Mouse (Mus musculus) brown adipose tissue, adult 24 weeks (tissue): ENCODE measurements around the gene Pnpla8. TPM values are rescaled to one million over a fixed set of nuclear protein-coding genes. Genes with fewer than 3 reads are reported as not detected.
"Not testable (repeated sequence)": the region's sequence is repeated elsewhere in the genome, so short reads cannot be mapped to it uniquely, and the experiment has no call there.

Experiments
- H3K27ac ChIP-seq: fragments of 200-500 bp; replicated peaks from 2 replicates; pipeline ENCODE4 v1.5.1; 2012; ENCODE audit warnings: low read depth, mild to moderate bottlenecking, low read length
- H3K4me1 ChIP-seq: fragments of 200-500 bp; 2 replicates; pipeline ENCODE4 v1.6.1; 2012; ENCODE audit warnings: low read length, mixed read lengths; ENCODE audit not compliant: control insufficient read depth, insufficient read depth, insufficient read length
- H3K4me3 ChIP-seq: fragments of 200-500 bp; 2 replicates; pipeline ENCODE4 v1.5.1; 2012; ENCODE audit warnings: low read depth, mild to moderate bottlenecking, low read length, moderate library complexity; ENCODE audit not compliant: insufficient read depth
- polyA plus RNA-seq: library from polyadenylated mRNA; stranded (reverse); fragments of >200 nt; gene quantifications from 2 replicates; pipeline ENCODE4 v1.2.4, GENCODE M21; 2012; ENCODE audit not compliant: missing spikeins, insufficient read depth, insufficient read length

The Pnpla8 gene
- 225 and 234 TPM in 2 replicates for polyA plus RNA-seq

- H3K4me3 ChIP-seq = peak within 1 kb of the TSS; percentile 79
- not testable (repeated sequence) for H3K27ac ChIP-seq, H3K4me1 ChIP-seq
Observed at GRCm38 (mm10) chr12:44221070-44221469, at the start of gene Pnpla8. Gene Pnpla8, plus strand, starts transcription at chr12:44221370.

- Histone ChIP-seq H3K27ac (no peak overlapping the region), H3K4me3 (no peak overlapping the region), H3K4me1 (no peaks in the 10 kb centered on the region)
Observed at GRCm38 (mm10) chr12:44176331-44177037, 44.7 kb upstream of the Pnpla8 start.

GRCm38 (mm10) chr12:44177038-44177355 lies 44.2 kb upstream of the Pnpla8 start:
- Histone ChIP-seq H3K27ac (no peak overlapping the region), H3K4me3 (no peak overlapping the region), H3K4me1 (no peaks in the 10 kb centered on the region)

- no peak overlapping the region for H3K27ac ChIP-seq
- no peaks in the 10 kb centered on the region for H3K4me1 ChIP-seq
- H3K4me3 ChIP-seq = no peak overlapping the region
Observed at GRCm38 (mm10) chr12:44181081-44181982, 39.8 kb upstream of the Pnpla8 start.

GRCm38 (mm10) chr12:44197873-44198525 lies 23.2 kb upstream of the Pnpla8 start:
- Histone ChIP-seq H3K4me3 (no peak overlapping the region), H3K4me1 (no peaks in the 10 kb centered on the region), H3K27ac (no peak overlapping the region)

GRCm38 (mm10) chr12:44209141-44209823 lies 11.9 kb upstream of the Pnpla8 start:
- Histone ChIP-seq H3K4me3 (peak overlapping the region; percentile 80), H3K4me1 (no peaks in the 10 kb centered on the region), H3K27ac (peak overlapping the region; percentile 73)

- peak within 1 kb of the TSS; percentile 80 for H3K4me3 ChIP-seq
- H3K4me1 ChIP-seq = no peaks in the 10 kb centered on the region
- peak within 1 kb of the TSS; percentile 76 for H3K27ac ChIP-seq
Observed at GRCm38 (mm10) chr12:44209824-44210752, 11.1 kb upstream of the Pnpla8 start, which contains the start of gene Dnajb9. Gene Dnajb9, minus strand, starts transcription at chr12:44210326.

- Histone ChIP-seq H3K27ac (no peak overlapping the region), H3K4me3 (no peak overlapping the region), H3K4me1 (no peaks in the 10 kb centered on the region)
Observed at GRCm38 (mm10) chr12:44211555-44211954, 9.6 kb upstream of the Pnpla8 start.

GRCm38 (mm10) chr12:44221651-44222356 lies 634 bp downstream of the Pnpla8 start:
- Histone ChIP-seq H3K4me1 (no peaks in the 10 kb centered on the region), H3K27ac (no peak overlapping the region), H3K4me3 (peak overlapping the region; percentile 79)

- Histone ChIP-seq H3K4me1 (no peaks in the 10 kb centered on the region), H3K4me3 (no peak overlapping the region), H3K27ac (no peak overlapping the region)
Observed at GRCm38 (mm10) chr12:44223044-44223443, 1.9 kb downstream of the Pnpla8 start.

GRCm38 (mm10) chr12:44224650-44225049 lies 3.5 kb downstream of the Pnpla8 start:
- no peak overlapping the region for H3K4me3 ChIP-seq
- H3K27ac ChIP-seq = no peak overlapping the region
- no peaks in the 10 kb centered on the region for H3K4me1 ChIP-seq

GRCm38 (mm10) chr12:44241090-44241489 lies 19.9 kb downstream of the Pnpla8 start:
- Histone ChIP-seq H3K27ac (no peak overlapping the region), H3K4me3 (no peak overlapping the region), H3K4me1 (peaks cover 2% of the 10 kb centered on the region; the same call in 1 of the 2 replicates)

GRCm38 (mm10) chr12:44242407-44242806 lies 21.2 kb downstream of the Pnpla8 start:
- Histone ChIP-seq H3K4me1 (peaks cover 2% of the 10 kb centered on the region; the same call in 1 of the 2 replicates), H3K27ac (no peak overlapping the region), H3K4me3 (no peak overlapping the region)
